Mouse (Mus musculus) liver, adult 2 months (tissue): ENCODE measurements at regions not wholly inside any gene's neighbourhood (a gene's known extent, or its start where the extent isn't known, plus 50 kb on each side); places are given as distances from the start of the nearest gene placed in this dataset.

Experiments used
- CTCF ChIP-seq: fragments of 200-500 bp; IDR thresholded peaks from 2 replicates; pipeline ENCODE4 v1.5.1; 2011; ENCODE audit warnings: low read depth, low read length, control low read depth
- POLR2A ChIP-seq: fragments of 200-500 bp; IDR thresholded peaks from 2 replicates; pipeline ENCODE4 v1.6.1; 2011; ENCODE audit warnings: low read length, control low read depth; ENCODE audit not compliant: insufficient read depth; ENCODE audit errors: extremely low read depth

GRCm38 (mm10) chr8:39862544-39862943 lies 812.3 kb upstream of the Adam24 start:
- TF ChIP-seq POLR2A (no peak), CTCF (no peak)
